In genomic region chr6:86318855-86319254, GRCm38 (mm10) we compare ENCODE assay signal across 11 mouse cellular contexts. TPM values are rescaled to one million over a fixed set of nuclear protein-coding genes. Genes with fewer than 3 reads are reported as not detected.
DNase-seq lines count a peak whose midpoint lies in the region; ATAC-seq and TF ChIP-seq lines count a peak whose summit lies in the region.
"Had no signal": no experiment of that assay in that cellular context is flagged by ENCODE, and none has a peak within 500 bp of the region (broad histone marks: within the 10 kb centered on the region; RNA-seq: fewer than 3 reads in every experiment).

No protein-coding gene starts in this region.

- 73% methylated on average over 4 of the region's 4 CpGs for WGBS in thymus, adult 2 months
- 71% methylated on average over 4 of the region's 4 CpGs for WGBS in hindbrain, postnatal 0 days

- no peak overlapping the region for H3K9ac ChIP-seq in hindbrain, postnatal 0 days (replicated peaks; ENCODE audit: low read length)
- H3K9ac ChIP-seq: embryonic facial prominence, embryonic 12.5 days; midbrain, embryonic 12.5 days had no signal

- no peak overlapping the region for H3ac ChIP-seq in C2C12 (ENCODE audit: control insufficient read depth, insufficient read length, low read depth)

- H3K79me2 ChIP-seq in C2C12 (ENCODE audit: control insufficient read depth, insufficient read depth), result no peaks in the 10 kb centered on the region

- ATAC-seq in hindbrain, postnatal 0 days, result no peak

- no peak overlapping the region for H3K4me2 ChIP-seq in hindbrain, postnatal 0 days (ENCODE audit: low read depth, low read length)
- H3K4me2 ChIP-seq: embryonic facial prominence, embryonic 12.5 days; midbrain, embryonic 12.5 days had no signal

- DNase-seq in layer of hippocampus, adult 11-12 months (ENCODE audit: low spot score), result peak; percentile 15
- no peak for DNase-seq in layer of hippocampus, postnatal 36 days
- DNase-seq in adrenal gland, adult 18-20 months (ENCODE audit: low spot score in 2 of 2), result peak; percentile 34 to 62
- peak; percentile 13 to 36 for DNase-seq in left cerebral cortex, postnatal 14 days (ENCODE audit: low spot score in 2 of 2)
- DNase-seq in thymus, adult 2 months, result no peak
- no peak for DNase-seq in hindbrain, postnatal 0 days (ENCODE audit: low spot score)
- DNase-seq in gastrocnemius, adult 2 months, result no peak

- intact Hi-C loops in left cerebral cortex, postnatal 14 days (cut with DNase I), result no loop called here
- intact Hi-C loops in gastrocnemius, adult 2 months (cut with DNase I), result no loop called here

- no peak overlapping the region for H3K4me3 ChIP-seq in C2C12 (ENCODE audit: insufficient read depth, poor library complexity, severe bottlenecking)
- no peak overlapping the region for H3K4me3 ChIP-seq in thymus, adult 2 months (ENCODE audit: control insufficient read depth, insufficient read depth, low read length)
- H3K4me3 ChIP-seq in hindbrain, postnatal 0 days (ENCODE audit: low read length), result no peak overlapping the region
- no peak overlapping the region for H3K4me3 ChIP-seq in gastrocnemius, adult 2 months
- H3K4me3 ChIP-seq: embryonic facial prominence, embryonic 12.5 days; heart, adult 2 months; midbrain, embryonic 12.5 days had no signal

- no peak for TF ChIP-seq POLR2A in thymus, adult 2 months (IDR thresholded peaks at IDR 0.05; ENCODE audit: control insufficient read depth, extremely low read depth, insufficient read depth, low read length, poor library complexity)

- no peaks in the 10 kb centered on the region for H3K27me3 ChIP-seq in C2C12 (ENCODE audit: control insufficient read depth, insufficient read depth, insufficient read length)
- no peaks in the 10 kb centered on the region for H3K27me3 ChIP-seq in thymus, adult 2 months (ENCODE audit: control insufficient read depth, insufficient read depth, low read length)
- no peaks in the 10 kb centered on the region for H3K27me3 ChIP-seq in hindbrain, postnatal 0 days (ENCODE audit: insufficient read depth, low read length)
- H3K27me3 ChIP-seq: embryonic facial prominence, embryonic 12.5 days; midbrain, embryonic 12.5 days had no signal

- TF ChIP-seq CTCF in C2C12 (IDR thresholded peaks at IDR 0.05; ENCODE audit: control insufficient read depth, insufficient read depth, insufficient read length), result no peak
- no peak for TF ChIP-seq CTCF in thymus, adult 2 months (IDR thresholded peaks at IDR 0.05; ENCODE audit: borderline replicate concordance, control insufficient read depth, extremely low read depth, insufficient read depth, low read length, poor library complexity)
- TF ChIP-seq CTCF in hindbrain, postnatal 0 days (IDR thresholded peaks at IDR 0.05; ENCODE audit: low read depth), result no peak
- TF ChIP-seq CTCF in gastrocnemius, adult 2 months (IDR thresholded peaks at IDR 0.05), result no peak

- H3K9me3 ChIP-seq in hindbrain, postnatal 0 days (ENCODE audit: low read length), result no peaks in the 10 kb centered on the region
- H3K9me3 ChIP-seq: embryonic facial prominence, embryonic 12.5 days; midbrain, embryonic 12.5 days had no signal

- no peak overlapping the region for H3K27ac ChIP-seq in thymus, adult 2 months (ENCODE audit: control insufficient read depth, insufficient read depth, low read length)
- no peak overlapping the region for H3K27ac ChIP-seq in hindbrain, postnatal 0 days
- H3K27ac ChIP-seq in gastrocnemius, adult 2 months, result no peak overlapping the region
- H3K27ac ChIP-seq: embryonic facial prominence, embryonic 12.5 days; heart, adult 2 months; midbrain, embryonic 12.5 days had no signal

- no peaks in the 10 kb centered on the region for H3K79me3 ChIP-seq in C2C12 (ENCODE audit: low read depth)

- no peaks in the 10 kb centered on the region for H3K36me3 ChIP-seq in C2C12 (ENCODE audit: control insufficient read depth, insufficient read depth)
- no peaks in the 10 kb centered on the region for H3K36me3 ChIP-seq in thymus, adult 2 months (ENCODE audit: control insufficient read depth, insufficient read depth, low read length)
- H3K36me3 ChIP-seq in hindbrain, postnatal 0 days (ENCODE audit: insufficient read depth, low read length), result no peaks in the 10 kb centered on the region
- H3K36me3 ChIP-seq: embryonic facial prominence, embryonic 12.5 days; midbrain, embryonic 12.5 days had no signal

- no peaks in the 10 kb centered on the region for H3K4me1 ChIP-seq in thymus, adult 2 months (replicated peaks; ENCODE audit: control insufficient read depth, insufficient read depth, low read length)
- H3K4me1 ChIP-seq in hindbrain, postnatal 0 days (ENCODE audit: insufficient read depth, low read length), result no peaks in the 10 kb centered on the region
- H3K4me1 ChIP-seq: embryonic facial prominence, embryonic 12.5 days; midbrain, embryonic 12.5 days had no signal

TF ChIP-seq in C2C12, 6 proteins besides CTCF, POLR2A, EP300 and RAD21:
- no peak for TF ChIP-seq USF1 (IDR thresholded peaks at IDR 0.05; ENCODE audit: low read depth)
- TF ChIP-seq MYOD1 (IDR thresholded peaks at IDR 0.05; ENCODE audit: control insufficient read depth, insufficient read length, low read depth), result peak; percentile 37
- peak; percentile 61 for TF ChIP-seq FOSL1 (IDR thresholded peaks at IDR 0.05; ENCODE audit: insufficient read depth, low read length, poor library complexity, severe bottlenecking)
TF ChIP-seq in C2C12: peak in this region for 2.

RNA-seq across cellular contexts. Expression of gene Fam136a, which starts 46.6 kb away (rescaled TPM):
- 10 to 100 TPM; 32.8 TPM for total RNA-seq in layer of hippocampus, postnatal 36 days (2021)
- 32.0 TPM for polyA plus RNA-seq in C2C12 (2012; fragmentation: generic; extraction: Trizol)
- total RNA-seq in adrenal gland, adult 18-20 months (2021), result 10 to 100 TPM; 51.0 to 78.9 TPM
- 10 to 100 TPM; 26.2 to 28.4 TPM for total RNA-seq in left cerebral cortex, postnatal 14 days (2021)
- 14.3 and 15.3 TPM in 2 replicates for polyA plus RNA-seq in thymus, adult 2 months (2012; rRNA removed)
- total RNA-seq in hindbrain, postnatal 0 days (2014; rRNA removed), result 42.2 and 48.2 TPM in 2 replicates
- 63.7 and 64.6 TPM in 2 replicates for polyA plus RNA-seq in hindbrain, postnatal 0 days (2015; fragmentation: Nextera tagmentation; extraction: Ambion mirVana)
- total RNA-seq in gastrocnemius, adult 2 months (2021), result 10 to 100 TPM; 11.7 to 17.6 TPM

RNA-seq across cellular contexts. Expression of gene Snrpg, which starts 52.2 kb away (rescaled TPM):
- 10 to 100 TPM; 71.7 to 74.6 TPM for total RNA-seq in layer of hippocampus, postnatal 36 days (2021)
- 354 TPM for polyA plus RNA-seq in C2C12 (2012; fragmentation: generic; extraction: Trizol)
- total RNA-seq in adrenal gland, adult 18-20 months (2021), result 100 to 1,000 TPM; 115 to 384 TPM
- 10 to 100 TPM; 63.3 to 71.7 TPM for total RNA-seq in left cerebral cortex, postnatal 14 days (2021)
- 67.2 and 87.1 TPM in 2 replicates for polyA plus RNA-seq in thymus, adult 2 months (2012; rRNA removed)
- total RNA-seq in hindbrain, postnatal 0 days (2014; rRNA removed), result 45.1 and 48.1 TPM in 2 replicates
- polyA plus RNA-seq in hindbrain, postnatal 0 days (2015; fragmentation: Nextera tagmentation; extraction: Ambion mirVana), result 278 and 289 TPM in 2 replicates
- 10 to 100 TPM; 23.3 to 37.8 TPM for total RNA-seq in gastrocnemius, adult 2 months (2021)

Comparison
In these comparisons a context has a peak if more than half of its experiments do, and no peak if none do; other contexts are left out.
1. DNase-seq: peak in layer of hippocampus, adult 11-12 months (single experiment), adrenal gland, adult 18-20 months (2 of 2) and left cerebral cortex, postnatal 14 days (2 of 2); none in layer of hippocampus, postnatal 36 days (0 of 2), thymus, adult 2 months (single experiment), hindbrain, postnatal 0 days (single experiment) and gastrocnemius, adult 2 months (single experiment).